Mouse (Mus musculus): ENCODE results near the gene Pdik1l. TPM values are rescaled to one million over a fixed set of nuclear protein-coding genes. Genes with fewer than 3 reads are reported as not detected.
A peak's percentile ranks its signal among the peaks of the same experiment; 100 is the strongest.
"Not testable (repeated sequence)": the region's sequence is repeated elsewhere in the genome, so short reads cannot be mapped to it uniquely, and the experiment has no call there.

Gene Pdik1l
- total RNA-seq, 1 experiment, result 13.2 TPM

DNA sequence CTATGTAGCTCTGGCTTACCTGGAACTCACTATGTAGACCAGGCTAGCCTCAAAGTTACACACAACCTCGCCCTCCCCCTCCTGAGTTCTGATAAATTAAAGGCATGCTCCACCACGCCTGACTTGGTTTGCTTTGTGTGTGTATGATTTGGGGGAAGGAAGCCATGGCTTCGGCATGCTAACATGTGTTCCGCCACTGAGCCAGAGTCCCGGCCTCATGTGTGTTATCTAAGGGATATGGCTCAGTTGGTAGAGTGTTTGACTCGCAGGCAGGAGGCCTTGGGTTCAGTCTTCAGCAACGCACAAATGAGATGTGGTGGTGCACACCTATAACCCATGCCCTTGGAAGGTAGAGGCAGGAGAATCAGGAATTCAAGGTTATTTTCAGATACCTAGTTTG, 15.7 kb downstream of the Pdik1l start:
- H3K4me1 ChIP-seq (ENCODE audit: control insufficient read depth in 2 of 2, insufficient read depth in 2 of 2, low read length in 2 of 2, poor library complexity in 1 of 2), result peaks cover 0 to 4% of the 10 kb centered on the region in 2 experiments; a peak in 3 of 4 replicates

DNA sequence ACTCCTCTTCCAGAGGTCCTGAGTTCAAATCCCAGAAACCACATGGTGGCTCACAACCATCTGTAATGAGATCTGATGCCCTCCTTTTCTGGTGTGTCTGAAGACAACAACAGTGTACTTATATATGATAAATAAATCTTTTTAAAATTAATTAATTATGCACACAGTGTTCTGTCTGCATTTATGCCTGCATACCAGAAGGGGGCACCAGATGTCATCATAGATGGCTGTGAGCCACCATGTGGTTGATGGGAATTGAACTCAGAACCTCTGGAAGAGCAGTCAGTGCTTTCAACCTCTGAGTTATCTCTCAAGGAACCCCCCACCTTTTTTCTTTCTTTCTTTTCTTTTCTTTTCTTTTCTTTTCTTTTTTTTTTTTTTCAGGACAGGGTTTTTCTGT, 18.1 kb downstream of the Pdik1l start:
- H3K9ac ChIP-seq (ENCODE audit: insufficient read depth, low read depth, low read length, poor library complexity, severe bottlenecking); H3K27ac ChIP-seq (ENCODE audit: insufficient read depth, low read depth, low read length, poor library complexity, severe bottlenecking); H3K36me3 ChIP-seq (ENCODE audit: control insufficient read depth, insufficient read depth, low read length, poor library complexity, severe bottlenecking); in situ Hi-C loops (cut with MboI; ENCODE audit: low sequenced_read_pairs in 2 of 2, unreplicated experiment in 2 of 2); DNase-seq (ENCODE audit: low read depth, low spot score); H3K9me3 ChIP-seq (ENCODE audit: control insufficient read depth, insufficient read depth, low read depth, low read length); H3K4me1 ChIP-seq (ENCODE audit: control insufficient read depth in 2 of 2, insufficient read depth in 2 of 2, low read length in 2 of 2, poor library complexity in 1 of 2); H3K4me3 ChIP-seq (ENCODE audit: insufficient read depth in 1 of 2, low read depth in 1 of 2, low read length in 2 of 2, poor library complexity in 1 of 2, severe bottlenecking in 1 of 2): not testable (repeated sequence)

More for the DNA sequence above, 15.7 kb downstream of the Pdik1l start:
- DNase-seq (ENCODE audit: low read depth, low spot score), result no peak
- TF ChIP-seq ZNF384 (IDR thresholded peaks at IDR 0.05; ENCODE audit: low read depth, low read length) (no peak), MAFK (IDR thresholded peaks at IDR 0.05; ENCODE audit: insufficient read depth, low read depth, low read length) (no peak), CHD2 (IDR thresholded peaks at IDR 0.05; ENCODE audit: low read depth, low read length) (no peak), HCFC1 (IDR thresholded peaks at IDR 0.05; ENCODE audit: borderline replicate concordance, insufficient read depth, low read length) (no peak), ZC3H11A (IDR thresholded peaks at IDR 0.05; ENCODE audit: borderline replicate concordance, low read depth, low read length) (no peak)
- H3K9ac ChIP-seq (ENCODE audit: insufficient read depth, low read depth, low read length, poor library complexity, severe bottlenecking), result no peak overlapping the region
- H3K4me3 ChIP-seq (ENCODE audit: insufficient read depth in 1 of 2, low read depth in 1 of 2, low read length in 2 of 2, poor library complexity in 1 of 2, severe bottlenecking in 1 of 2), result no peak overlapping the region
- in situ Hi-C loops (cut with MboI; ENCODE audit: low sequenced_read_pairs in 2 of 2, unreplicated experiment in 2 of 2), result no loop called here
- H3K36me3 ChIP-seq (ENCODE audit: control insufficient read depth, insufficient read depth, low read length, poor library complexity, severe bottlenecking), result no peaks in the 10 kb centered on the region; the same call in 1 of the 2 replicates
- H3K9me3 ChIP-seq (ENCODE audit: control insufficient read depth, insufficient read depth, low read depth, low read length), result no peaks in the 10 kb centered on the region
- no peak overlapping the region for H3K27ac ChIP-seq (ENCODE audit: insufficient read depth, low read depth, low read length, poor library complexity, severe bottlenecking)

DNA sequence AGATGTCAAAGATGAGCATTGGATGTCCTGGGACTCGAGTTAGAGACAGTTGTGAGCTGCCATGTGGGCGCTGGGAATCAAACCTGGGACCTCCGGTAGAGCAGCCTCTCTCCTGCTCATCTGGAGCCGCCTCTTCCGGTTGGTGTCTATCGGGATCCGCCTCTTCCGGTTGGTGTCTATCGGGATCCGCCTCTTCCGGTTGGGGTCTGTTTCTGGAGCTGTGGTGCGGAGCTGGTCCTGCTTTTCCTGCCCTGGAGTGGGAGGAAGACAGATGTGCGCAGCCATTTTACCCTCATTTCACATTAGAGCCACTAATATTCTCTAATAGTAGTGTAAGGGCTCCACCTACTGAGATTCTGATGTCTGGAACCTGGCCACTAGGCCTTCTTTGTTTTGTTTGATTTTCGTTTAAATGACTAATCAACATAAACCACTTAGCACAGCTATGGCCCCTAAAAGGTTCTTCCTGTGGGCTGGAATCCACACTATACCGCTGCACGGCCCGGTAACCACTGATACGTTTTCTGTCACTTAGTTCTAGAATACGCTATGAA, 19.5 kb downstream of the Pdik1l start:
- DNase-seq (ENCODE audit: low read depth, low spot score), result no peak
- Histone ChIP-seq H3K36me3 (ENCODE audit: control insufficient read depth, insufficient read depth, low read length, poor library complexity, severe bottlenecking) (no peaks in the 10 kb centered on the region), H3K9me3 (ENCODE audit: control insufficient read depth, insufficient read depth, low read depth, low read length) (no peaks in the 10 kb centered on the region), H3K4me3 (ENCODE audit: insufficient read depth in 1 of 2, low read depth in 1 of 2, low read length in 2 of 2, poor library complexity in 1 of 2, severe bottlenecking in 1 of 2) (peak overlapping the region; percentile 35 to 53), H3K27ac (ENCODE audit: insufficient read depth, low read depth, low read length, poor library complexity, severe bottlenecking) (no peak overlapping the region; the same call in 1 of the 2 replicates), H3K9ac (ENCODE audit: insufficient read depth, low read depth, low read length, poor library complexity, severe bottlenecking) (peak overlapping the region; percentile 55; the same call in 1 of the 2 replicates), H3K4me1 (ENCODE audit: control insufficient read depth in 2 of 2, insufficient read depth in 2 of 2, low read length in 2 of 2, poor library complexity in 1 of 2) (peaks cover 2 to 7% of the 10 kb centered on the region in 2 experiments; a peak in 1 of 4 replicates)
- TF ChIP-seq HCFC1 (IDR thresholded peaks at IDR 0.05; ENCODE audit: borderline replicate concordance, insufficient read depth, low read length) (no peak; the same call in 1 of the 2 replicates), MAFK (IDR thresholded peaks at IDR 0.05; ENCODE audit: insufficient read depth, low read depth, low read length) (no peak), ZNF384 (IDR thresholded peaks at IDR 0.05; ENCODE audit: low read depth, low read length) (no peak), CHD2 (IDR thresholded peaks at IDR 0.05; ENCODE audit: low read depth, low read length) (no peak), ZC3H11A (IDR thresholded peaks at IDR 0.05; ENCODE audit: borderline replicate concordance, low read depth, low read length) (no peak)
- in situ Hi-C loops (cut with MboI; ENCODE audit: low sequenced_read_pairs in 2 of 2, unreplicated experiment in 2 of 2), result no loop called here

DNA sequence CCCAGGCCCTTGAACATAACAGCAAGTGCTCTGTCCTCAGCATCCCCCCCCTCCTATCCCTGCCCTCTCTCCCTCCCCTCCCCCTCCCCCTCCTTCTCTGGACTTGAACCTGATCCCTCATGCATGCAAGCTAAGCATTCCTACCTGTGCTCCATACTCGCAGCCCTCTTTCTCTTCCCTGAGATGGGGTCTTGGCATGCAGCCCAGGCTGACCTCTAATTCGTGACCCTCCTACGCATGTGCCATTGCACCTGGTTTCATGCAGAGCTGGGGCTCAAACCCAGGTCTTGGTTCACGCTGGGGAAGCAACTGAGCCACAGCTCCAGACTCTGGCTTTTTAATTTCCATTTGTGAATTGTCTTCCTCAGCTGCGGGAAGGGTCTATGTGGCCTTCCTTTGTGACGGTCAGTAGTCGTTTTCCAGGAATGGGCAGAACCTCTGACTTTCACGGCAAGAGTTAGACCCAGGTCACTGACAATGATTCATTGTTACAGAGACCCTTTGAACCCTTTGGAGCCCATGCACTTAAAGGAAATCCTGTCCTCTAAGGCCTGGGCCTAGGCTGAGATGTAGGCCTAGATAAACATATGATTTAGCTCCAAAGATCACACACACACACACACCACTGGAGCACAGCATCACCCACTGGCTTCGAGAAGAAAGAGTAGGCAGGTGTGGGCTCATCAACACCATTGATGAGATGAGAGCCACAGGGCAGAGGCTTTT, 21.7 kb downstream of the Pdik1l start:
- Histone ChIP-seq H3K4me3 (ENCODE audit: insufficient read depth in 1 of 2, low read depth in 1 of 2, low read length in 2 of 2, poor library complexity in 1 of 2, severe bottlenecking in 1 of 2) (no peak overlapping the region), H3K27ac (ENCODE audit: insufficient read depth, low read depth, low read length, poor library complexity, severe bottlenecking) (no peak overlapping the region), H3K9ac (ENCODE audit: insufficient read depth, low read depth, low read length, poor library complexity, severe bottlenecking) (no peak overlapping the region), H3K36me3 (ENCODE audit: control insufficient read depth, insufficient read depth, low read length, poor library complexity, severe bottlenecking) (no peaks in the 10 kb centered on the region), H3K9me3 (ENCODE audit: control insufficient read depth, insufficient read depth, low read depth, low read length) (no peaks in the 10 kb centered on the region), H3K4me1 (ENCODE audit: control insufficient read depth in 2 of 2, insufficient read depth in 2 of 2, low read length in 2 of 2, poor library complexity in 1 of 2) (peaks cover 2 to 7% of the 10 kb centered on the region in 2 experiments; a peak in 1 of 4 replicates)
- no peak for DNase-seq (ENCODE audit: low read depth, low spot score)
- TF ChIP-seq ZC3H11A (IDR thresholded peaks at IDR 0.05; ENCODE audit: borderline replicate concordance, low read depth, low read length), result no peak
- in situ Hi-C loops (cut with MboI; ENCODE audit: low sequenced_read_pairs in 2 of 2, unreplicated experiment in 2 of 2), result no loop called here

DNA sequence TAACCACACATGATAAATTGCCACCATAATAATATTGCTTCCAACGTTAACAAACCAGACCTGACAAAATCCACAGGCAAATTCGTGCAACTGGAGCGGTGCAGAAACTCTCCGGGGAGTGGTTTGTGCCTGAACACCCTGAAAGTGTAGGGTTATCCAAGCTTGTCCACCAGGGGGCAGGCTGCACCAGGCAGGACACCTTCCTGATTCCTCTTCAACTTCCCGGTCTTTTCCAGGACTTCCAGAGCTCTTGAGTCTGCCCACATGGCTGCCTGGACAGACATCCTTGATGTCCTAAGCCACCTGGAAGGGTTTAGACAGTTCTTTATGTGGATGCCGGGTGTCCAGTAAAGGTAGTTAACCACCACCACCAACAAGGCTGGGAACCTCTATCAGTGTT, 24.5 kb downstream of the Pdik1l start:
- peaks cover 2 to 7% of the 10 kb centered on the region in 2 experiments; a peak in 1 of 4 replicates for H3K4me1 ChIP-seq (ENCODE audit: control insufficient read depth in 2 of 2, insufficient read depth in 2 of 2, low read length in 2 of 2, poor library complexity in 1 of 2)
- in situ Hi-C loops (cut with MboI; ENCODE audit: low sequenced_read_pairs in 2 of 2, unreplicated experiment in 2 of 2), result no loop called here
- TF ChIP-seq ZC3H11A (IDR thresholded peaks at IDR 0.05; ENCODE audit: borderline replicate concordance, low read depth, low read length) (peak; percentile 50; the same call in 1 of the 2 replicates), CHD2 (IDR thresholded peaks at IDR 0.05; ENCODE audit: low read depth, low read length) (no peak), MAFK (IDR thresholded peaks at IDR 0.05; ENCODE audit: insufficient read depth, low read depth, low read length) (no peak)
- no peaks in the 10 kb centered on the region for H3K9me3 ChIP-seq (ENCODE audit: control insufficient read depth, insufficient read depth, low read depth, low read length)
- DNase-seq (ENCODE audit: low read depth, low spot score), result peak; percentile 81
- H3K9ac ChIP-seq (ENCODE audit: insufficient read depth, low read depth, low read length, poor library complexity, severe bottlenecking), result no peak overlapping the region
- no peaks in the 10 kb centered on the region for H3K36me3 ChIP-seq (ENCODE audit: control insufficient read depth, insufficient read depth, low read length, poor library complexity, severe bottlenecking)
- H3K4me3 ChIP-seq (ENCODE audit: insufficient read depth in 1 of 2, low read depth in 1 of 2, low read length in 2 of 2, poor library complexity in 1 of 2, severe bottlenecking in 1 of 2), result no peak overlapping the region
- no peak overlapping the region for H3K27ac ChIP-seq (ENCODE audit: insufficient read depth, low read depth, low read length, poor library complexity, severe bottlenecking)
